Mouse (Mus musculus): Measurements from ENCODE around the gene Commd9. TPM values are rescaled to one million over a fixed set of nuclear protein-coding genes. Genes with fewer than 3 reads are reported as not detected.

The Commd9 gene
- polyA plus RNA-seq, 1 experiment from 2014 or later = 61.2 TPM

DNA sequence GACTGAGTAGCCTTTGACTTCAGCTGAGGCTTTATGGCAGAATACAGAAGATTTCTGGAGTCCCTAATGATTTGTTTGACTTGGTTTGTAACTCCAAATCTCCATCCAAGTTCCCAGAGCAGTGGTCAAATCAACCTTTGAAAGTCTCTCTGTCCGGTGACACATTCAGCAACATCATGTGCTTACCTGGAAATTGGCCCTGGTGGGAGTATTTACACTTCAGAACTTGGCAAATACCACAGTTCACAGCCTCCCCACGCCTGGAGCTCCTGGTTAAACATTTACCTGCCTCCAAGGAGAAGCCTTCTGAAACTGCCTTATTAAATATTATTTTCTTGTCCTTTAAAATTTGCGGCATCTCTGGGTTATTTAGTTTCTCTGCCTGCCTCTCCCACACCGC is 37.1 kb downstream of the Commd9 start:
- Histone ChIP-seq H3K27ac (ENCODE audit: low read depth, low read length) (no peak overlapping the region), H3K27me3 (ENCODE audit: control insufficient read depth, insufficient read depth, low read length) (no peaks in the 10 kb centered on the region), H3K9me3 (ENCODE audit: control insufficient read depth, low read length) (no peaks in the 10 kb centered on the region), H3K36me3 (ENCODE audit: control insufficient read depth, insufficient read depth, low read length) (no peaks in the 10 kb centered on the region), H3K9ac (ENCODE audit: low read depth, low read length) (no peak overlapping the region), H3K4me2 (replicated peaks; ENCODE audit: low read depth, low read length) (no peak overlapping the region), H3K4me1 (ENCODE audit: control insufficient read depth, insufficient read depth, low read length) (no peaks in the 10 kb centered on the region), H3K4me3 (ENCODE audit: low read length) (no peak overlapping the region)
- WGBS = 74% methylated on average over 4 of the region's 4 CpGs
- ATAC-seq (ENCODE audit: low FRiP score, low TSS enrichment) = no peak

DNA sequence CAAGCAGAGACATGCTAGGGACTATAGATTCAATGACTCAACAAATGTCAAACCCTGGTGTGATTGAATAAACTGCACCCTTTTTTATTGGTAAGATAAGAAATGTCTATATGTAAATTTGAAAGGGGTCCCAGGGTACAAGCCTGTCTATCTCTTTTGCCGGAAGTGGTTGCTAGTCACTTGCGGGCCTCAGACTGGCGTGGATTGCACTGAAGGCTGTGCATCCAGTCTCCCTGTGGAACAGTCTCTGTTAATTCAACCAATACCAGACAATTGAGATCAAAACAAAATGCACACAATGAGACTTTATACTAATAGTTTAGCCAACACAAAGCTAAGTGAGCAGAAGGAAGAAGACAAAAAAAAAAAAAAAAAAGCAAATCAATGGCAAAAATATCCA is 39.1 kb downstream of the Commd9 start:
- 98% methylated on average over 3 of the region's 3 CpGs for WGBS
- no peak for ATAC-seq (ENCODE audit: low FRiP score, low TSS enrichment)
- H3K27me3 ChIP-seq (ENCODE audit: control insufficient read depth, insufficient read depth, low read length) = no peaks in the 10 kb centered on the region
- H3K4me2 ChIP-seq (replicated peaks; ENCODE audit: low read depth, low read length) = no peak overlapping the region
- H3K4me3 ChIP-seq (ENCODE audit: low read length) = no peak overlapping the region
- no peaks in the 10 kb centered on the region for H3K36me3 ChIP-seq (ENCODE audit: control insufficient read depth, insufficient read depth, low read length)
- H3K9ac ChIP-seq (ENCODE audit: low read depth, low read length) = no peak overlapping the region
- no peaks in the 10 kb centered on the region for H3K9me3 ChIP-seq (ENCODE audit: control insufficient read depth, low read length)
- no peak overlapping the region for H3K27ac ChIP-seq (ENCODE audit: low read depth, low read length)
- H3K4me1 ChIP-seq (ENCODE audit: control insufficient read depth, insufficient read depth, low read length) = no peaks in the 10 kb centered on the region

DNA sequence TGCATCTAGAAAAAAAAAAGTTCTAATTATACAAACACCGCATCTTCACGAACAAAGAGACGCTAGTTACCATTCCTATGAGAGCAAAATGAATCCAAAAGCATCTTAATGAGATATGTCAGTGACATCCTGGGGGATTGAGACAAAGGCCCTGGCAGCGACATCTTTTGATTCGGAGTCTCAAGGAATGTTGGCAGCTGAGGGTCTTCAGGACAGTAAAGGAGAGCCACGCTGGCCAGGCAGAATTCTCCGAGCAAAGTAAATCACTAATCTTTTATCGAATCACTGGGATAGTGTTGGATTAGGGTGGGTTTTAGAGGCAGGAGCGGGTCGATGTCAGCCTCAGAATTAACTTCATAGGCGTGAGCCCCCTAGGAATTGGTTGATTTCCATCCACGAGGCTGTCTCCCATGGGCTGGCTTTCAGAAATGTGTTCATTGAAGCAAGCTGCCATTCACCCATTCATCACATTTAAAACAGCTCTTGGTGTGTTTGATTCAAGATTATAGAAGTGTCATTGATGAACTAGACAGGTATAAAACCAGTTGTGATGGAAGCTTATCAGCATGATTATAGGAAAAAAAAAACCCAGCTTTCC is 39.6 kb downstream of the Commd9 start:
- no peak for ATAC-seq (ENCODE audit: low FRiP score, low TSS enrichment)
- 89% methylated on average over 12 of the region's 12 CpGs for WGBS

DNA sequence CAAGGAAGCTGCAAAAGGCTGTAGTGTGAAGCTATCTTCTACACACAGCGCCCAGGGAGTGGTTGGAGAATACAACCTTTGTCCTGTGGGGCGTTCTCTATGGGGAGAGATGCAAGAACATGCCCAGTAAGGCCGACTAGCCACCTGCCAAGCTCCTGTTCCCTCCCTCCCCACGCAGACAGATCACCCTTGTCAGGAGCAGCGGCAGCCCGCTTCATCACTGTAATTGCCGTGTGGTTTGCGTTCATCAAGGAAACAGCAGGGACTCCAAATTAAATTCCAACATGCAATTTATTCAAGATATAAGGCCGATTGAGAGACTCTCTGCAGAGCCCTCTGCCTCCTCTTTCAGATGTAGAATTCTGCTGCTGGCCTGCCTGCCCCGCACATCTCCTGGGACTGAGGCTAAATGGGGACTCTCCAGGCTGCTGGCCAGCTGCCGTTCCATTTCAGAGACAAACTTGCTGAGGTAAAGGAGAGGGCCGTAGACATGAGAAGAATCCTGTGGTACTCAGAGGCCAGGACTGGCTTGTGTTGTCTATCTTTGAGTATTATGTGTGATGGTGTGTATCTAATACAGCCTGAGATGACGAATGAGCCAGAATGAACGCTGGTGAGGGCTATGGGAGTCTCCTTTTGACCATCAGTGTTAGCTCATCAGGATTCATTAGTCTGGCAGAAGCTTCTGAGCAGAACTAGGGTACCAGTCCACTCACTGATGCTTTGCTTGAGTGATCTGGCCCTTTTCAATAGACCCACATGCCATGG is 46.3 kb downstream of the Commd9 start:
- Histone ChIP-seq H3K9ac (ENCODE audit: low read depth, low read length) (no peak overlapping the region), H3K4me3 (ENCODE audit: low read length) (no peak overlapping the region), H3K36me3 (ENCODE audit: control insufficient read depth, insufficient read depth, low read length) (no peaks in the 10 kb centered on the region), H3K9me3 (ENCODE audit: control insufficient read depth, low read length) (no peaks in the 10 kb centered on the region), H3K27ac (ENCODE audit: low read depth, low read length) (no peak overlapping the region), H3K4me2 (replicated peaks; ENCODE audit: low read depth, low read length) (no peak overlapping the region), H3K4me1 (ENCODE audit: control insufficient read depth, insufficient read depth, low read length) (no peaks in the 10 kb centered on the region; the same call in 1 of the 2 replicates), H3K27me3 (ENCODE audit: control insufficient read depth, insufficient read depth, low read length) (no peaks in the 10 kb centered on the region)
- ATAC-seq (ENCODE audit: low FRiP score, low TSS enrichment) = no peak
- WGBS = 90% methylated on average over 14 of the region's 14 CpGs

More for the DNA sequence above, 39.6 kb downstream of the Commd9 start:
- H3K9ac ChIP-seq (ENCODE audit: low read depth, low read length) = no peak overlapping the region
- no peak overlapping the region for H3K4me2 ChIP-seq (replicated peaks; ENCODE audit: low read depth, low read length)
- no peaks in the 10 kb centered on the region for H3K4me1 ChIP-seq (ENCODE audit: control insufficient read depth, insufficient read depth, low read length)
- no peak overlapping the region for H3K4me3 ChIP-seq (ENCODE audit: low read length)
- no peaks in the 10 kb centered on the region for H3K9me3 ChIP-seq (ENCODE audit: control insufficient read depth, low read length)
- no peaks in the 10 kb centered on the region for H3K36me3 ChIP-seq (ENCODE audit: control insufficient read depth, insufficient read depth, low read length)
- no peaks in the 10 kb centered on the region for H3K27me3 ChIP-seq (ENCODE audit: control insufficient read depth, insufficient read depth, low read length)
- no peak overlapping the region for H3K27ac ChIP-seq (ENCODE audit: low read depth, low read length)

DNA sequence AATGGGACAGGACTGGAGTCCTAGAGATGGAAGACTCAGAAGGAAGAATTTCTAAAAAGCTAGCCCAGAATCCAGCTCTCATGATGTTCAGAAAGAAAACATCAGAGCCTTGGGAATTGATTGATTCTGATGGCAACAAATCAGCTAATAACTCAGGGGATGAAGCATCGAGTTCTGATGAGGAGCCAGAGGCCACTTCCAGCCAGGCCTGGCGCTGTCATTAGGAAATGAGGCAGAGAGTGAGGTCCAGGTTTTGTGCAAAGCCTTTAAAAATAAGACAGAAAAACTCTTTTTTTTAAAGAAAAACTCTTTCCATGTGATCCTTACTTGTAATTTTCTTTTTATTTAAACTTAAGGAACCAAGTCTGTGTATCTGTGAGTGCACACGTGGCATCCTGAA is 47.3 kb downstream of the Commd9 start:
- Histone ChIP-seq H3K4me2 (replicated peaks; ENCODE audit: low read depth, low read length) (no peak overlapping the region), H3K9me3 (ENCODE audit: control insufficient read depth, low read length) (no peaks in the 10 kb centered on the region), H3K9ac (ENCODE audit: low read depth, low read length) (no peak overlapping the region), H3K4me3 (ENCODE audit: low read length) (no peak overlapping the region), H3K27me3 (ENCODE audit: control insufficient read depth, insufficient read depth, low read length) (no peaks in the 10 kb centered on the region), H3K36me3 (ENCODE audit: control insufficient read depth, insufficient read depth, low read length) (no peaks in the 10 kb centered on the region), H3K4me1 (ENCODE audit: control insufficient read depth, insufficient read depth, low read length) (no peaks in the 10 kb centered on the region; the same call in 1 of the 2 replicates), H3K27ac (ENCODE audit: low read depth, low read length) (no peak overlapping the region)
- no peak for ATAC-seq (ENCODE audit: low FRiP score, low TSS enrichment)
- 83% methylated on average over 3 of the region's 3 CpGs for WGBS

DNA sequence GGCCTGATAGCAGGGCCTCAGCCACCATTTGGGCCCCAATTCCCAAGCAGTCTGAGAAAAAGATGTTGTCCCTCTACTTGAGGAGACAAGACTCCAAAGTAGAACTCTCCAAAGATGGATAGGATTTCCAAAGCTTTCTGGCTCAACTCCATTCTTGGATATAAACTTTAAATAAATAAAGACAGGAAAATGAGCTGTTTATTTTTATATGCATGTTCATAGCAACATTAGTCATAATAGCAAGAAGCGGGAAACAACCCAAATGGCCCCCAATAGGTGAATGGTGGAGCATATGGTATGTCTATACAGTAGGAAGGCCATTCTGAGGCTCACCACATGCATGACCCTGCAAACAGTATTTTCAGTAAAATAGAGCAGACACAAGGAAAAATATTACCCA is 49.0 kb downstream of the Commd9 start:
- no peaks in the 10 kb centered on the region for H3K36me3 ChIP-seq (ENCODE audit: control insufficient read depth, insufficient read depth, low read length)
- no peaks in the 10 kb centered on the region for H3K27me3 ChIP-seq (ENCODE audit: control insufficient read depth, insufficient read depth, low read length)
- H3K4me1 ChIP-seq (ENCODE audit: control insufficient read depth, insufficient read depth, low read length) = no peaks in the 10 kb centered on the region; the same call in 1 of the 2 replicates
- no peaks in the 10 kb centered on the region for H3K9me3 ChIP-seq (ENCODE audit: control insufficient read depth, low read length)
- ATAC-seq (ENCODE audit: low FRiP score, low TSS enrichment) = no peak
- WGBS = 82% methylated on average over 1 of the region's 1 CpGs
- H3K4me2 ChIP-seq (replicated peaks; ENCODE audit: low read depth, low read length) = no peak overlapping the region
- no peak overlapping the region for H3K9ac ChIP-seq (ENCODE audit: low read depth, low read length)
- no peak overlapping the region for H3K27ac ChIP-seq (ENCODE audit: low read depth, low read length)
- no peak overlapping the region for H3K4me3 ChIP-seq (ENCODE audit: low read length)

DNA sequence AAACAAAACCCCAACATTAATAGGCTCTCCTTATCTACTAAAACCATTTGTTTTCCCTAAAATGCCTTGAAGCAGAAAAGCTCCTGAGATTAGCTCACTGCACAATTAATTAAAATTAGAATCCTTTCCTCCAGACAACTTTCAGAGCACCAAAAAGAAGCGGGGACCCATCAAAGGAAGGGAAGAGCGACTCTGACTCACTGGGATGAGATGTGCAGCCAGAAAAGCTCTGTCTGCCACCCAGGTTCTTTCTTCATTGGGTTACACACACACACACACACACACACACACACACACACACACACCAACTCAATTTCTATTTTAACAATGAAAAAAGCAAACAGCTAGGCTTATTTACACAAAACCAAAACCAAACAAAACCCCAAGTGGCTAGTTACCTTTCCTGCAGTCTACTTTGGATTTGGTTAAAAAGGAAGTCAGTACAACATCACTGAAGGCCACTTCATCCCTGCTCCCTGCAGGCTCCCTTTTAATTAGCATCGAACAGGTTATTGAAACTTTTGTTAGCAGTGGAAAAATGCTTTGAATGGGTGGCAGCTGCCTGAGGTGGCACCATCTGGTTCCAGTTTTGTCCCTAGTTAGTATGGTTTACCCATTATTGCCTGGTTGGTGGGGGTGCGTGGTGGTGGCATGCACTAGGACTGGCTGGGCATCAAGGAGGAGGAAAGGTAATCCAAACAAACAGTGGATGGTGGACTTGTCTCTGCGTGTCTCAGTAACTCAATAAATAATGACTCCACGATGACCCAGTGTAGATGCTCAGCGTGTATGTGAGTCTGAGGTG is 64.9 kb downstream of the Commd9 start:
- H3K9ac ChIP-seq (ENCODE audit: low read depth, low read length) = no peak overlapping the region
- H3K27me3 ChIP-seq (ENCODE audit: control insufficient read depth, insufficient read depth, low read length) = no peaks in the 10 kb centered on the region
- 0 out of 2 replicates have a peak, but pooled peaks cover 4% of the 10 kb centered on the region for H3K4me1 ChIP-seq (ENCODE audit: control insufficient read depth, insufficient read depth, low read length)
- no peak overlapping the region for H3K4me3 ChIP-seq (ENCODE audit: low read length)
- WGBS = 79% methylated on average over 7 of the region's 7 CpGs
- H3K27ac ChIP-seq (ENCODE audit: low read depth, low read length) = no peak overlapping the region
- ATAC-seq (ENCODE audit: low FRiP score, low TSS enrichment) = no peak
- H3K36me3 ChIP-seq (ENCODE audit: control insufficient read depth, insufficient read depth, low read length) = peaks cover 19% of the 10 kb centered on the region; the same call in 1 of the 2 replicates
- no peak overlapping the region for H3K4me2 ChIP-seq (replicated peaks; ENCODE audit: low read depth, low read length)
- H3K9me3 ChIP-seq (ENCODE audit: control insufficient read depth, low read length) = no peaks in the 10 kb centered on the region

Measured in kidney, embryonic 14.5 days (tissue).